Mouse (Mus musculus) adrenal gland, adult 2 months (tissue): ENCODE results near the gene Cth. TPM values are rescaled to one million over a fixed set of nuclear protein-coding genes. Genes with fewer than 3 reads are reported as not detected.

Experiments used
- polyA plus RNA-seq: library from polyadenylated mRNA; depleted of rRNA; stranded (reverse); fragments of >200 nt; gene quantifications from 2 replicates; pipeline ENCODE4 v1.2.3, GENCODE M21; 2012; rRNA removed
- total RNA-seq, 2 experiments: library from RNA; stranded (reverse); gene quantifications; 2 replicates each; pipeline ENCODE4 v1.2.3; 2021

Gene Cth
- total and polyA plus RNA-seq, 3 experiments: 20.1 to 39.1 (median 21.6) TPM

Other genes starting within 250 kb of the Cth start
- 10 to 100 TPM; 80.9 to 91.0 TPM for gene Ankrd13c, start 22.2 kb upstream of the Cth start, total RNA-seq
- 51.0 and 55.3 TPM in 2 replicates for gene Ankrd13c, start 22.2 kb upstream of the Cth start, polyA plus RNA-seq
- gene Srsf11, start 111.6 kb upstream of the Cth start, total RNA-seq: 100 to 1,000 TPM; 115 to 185 TPM
- 260 and 273 TPM in 2 replicates for gene Srsf11, start 111.6 kb upstream of the Cth start, polyA plus RNA-seq
- 10 to 100 TPM; 26.7 to 34.9 TPM for gene Lrrc40, start 111.6 kb upstream of the Cth start, total RNA-seq
- 1.3 and 1.4 TPM in 2 replicates for gene Lrrc40, start 111.6 kb upstream of the Cth start, polyA plus RNA-seq